Mouse (Mus musculus) spleen, postnatal 0 days (tissue): Measurements from ENCODE around the gene Eras. TPM values are rescaled to one million over a fixed set of nuclear protein-coding genes. Genes with fewer than 3 reads are reported as not detected.

Experiments used
- polyA plus RNA-seq: library from polyadenylated mRNA; unstranded; fragments of >200 nt; fragmentation: Nextera tagmentation; extraction: Ambion mirVana; gene quantifications from 2 replicates; pipeline ENCODE4 v1.2.1, GENCODE M21; 2015

Gene Eras
- not detected in 2 replicates for polyA plus RNA-seq

GRCm38 (mm10) chrX:7928270-7928790 lies at the start of gene Eras:
Gene Eras, minus strand, starts transcription at chrX:7928607.

GRCm38 (mm10) chrX:7977892-7978291 lies 49.5 kb upstream of the Eras start, which contains the start of gene Gata1:
Gene Gata1, minus strand, starts transcription at chrX:7978071.

GRCm38 (mm10) chrX:7947108-7947899 lies 18.9 kb upstream of the Eras start, which contains the start of gene Hdac6:
Gene Hdac6, minus strand, starts transcription at chrX:7947889.

GRCm38 (mm10) chrX:7919601-7920383 lies 8.6 kb downstream of the Eras start, which contains the start of gene Pcsk1n:
Gene Pcsk1n, plus strand, starts transcription at chrX:7919822.

GRCm38 (mm10) chrX:7909242-7909641 lies 19.2 kb downstream of the Eras start, which contains the start of gene Gm10490:
Gene Gm10490, plus strand, starts transcription at chrX:7909542.

GRCm38 (mm10) chrX:7907735-7908134 lies 20.7 kb downstream of the Eras start, which contains the start of gene Gm10491:
Gene Gm10491, minus strand, starts transcription at chrX:7907835.

GRCm38 (mm10) chrX:7898880-7899874 lies 29.2 kb downstream of the Eras start, which contains the start of the genes Pqbp1 and Timm17b:
Gene Pqbp1, minus strand, starts transcription at chrX:7899269.
Gene Timm17b, plus strand, starts transcription at chrX:7899357.

GRCm38 (mm10) chrX:7883841-7884567 lies 44.4 kb downstream of the Eras start, which contains the start of gene Slc35a2:
Gene Slc35a2, plus strand, starts transcription at chrX:7884028.

GRCm38 (mm10) chrX:7878007-7878419 lies 50.4 kb downstream of the Eras start, which contains the start of gene Pim2:
Gene Pim2, plus strand, starts transcription at chrX:7878262.

Other genes with a start within 250 kb of the Eras start
- gene Magix, start 247.4 kb downstream of the Eras start, polyA plus RNA-seq = 0.34 and 0.70 TPM in 2 replicates
- gene Gpkow, start 231.5 kb downstream of the Eras start, polyA plus RNA-seq = 15.6 and 16.1 TPM in 2 replicates
- gene Wdr45, start 214.3 kb downstream of the Eras start, polyA plus RNA-seq = 23.5 and 26.1 TPM in 2 replicates
- gene Gm45208, start 206.4 kb downstream of the Eras start, polyA plus RNA-seq = 0.69 and 0.82 TPM in 2 replicates
- gene Praf2, start 200.2 kb downstream of the Eras start, polyA plus RNA-seq = 7.2 and 7.9 TPM in 2 replicates
- 2.1 and 2.4 TPM in 2 replicates for gene Ccdc120, start 177.7 kb downstream of the Eras start, polyA plus RNA-seq
- gene Tfe3, start 166.0 kb downstream of the Eras start, polyA plus RNA-seq = 14.4 and 18.0 TPM in 2 replicates
- gene Gripap1, start 138.8 kb downstream of the Eras start, polyA plus RNA-seq = 38.5 and 43.6 TPM in 2 replicates
- gene Kcnd1, start 106.3 kb downstream of the Eras start, polyA plus RNA-seq = 0.41 and 0.44 TPM in 2 replicates
- 47.1 and 48.6 TPM in 2 replicates for gene Otud5, start 87.2 kb downstream of the Eras start, polyA plus RNA-seq
- gene Pim2, start 50.3 kb downstream of the Eras start, polyA plus RNA-seq = 4.5 and 6.1 TPM in 2 replicates
- 14.2 and 17.2 TPM in 2 replicates for gene Slc35a2, start 44.6 kb downstream of the Eras start, polyA plus RNA-seq
- 56.8 and 65.6 TPM in 2 replicates for gene Pqbp1, start 29.3 kb downstream of the Eras start, polyA plus RNA-seq
- gene Timm17b, start 29.2 kb downstream of the Eras start, polyA plus RNA-seq = 104 and 105 TPM in 2 replicates
- not detected in 2 replicates for gene Gm10491, start 20.8 kb downstream of the Eras start, polyA plus RNA-seq
- not detected in 2 replicates for gene Gm10490, start 19.1 kb downstream of the Eras start, polyA plus RNA-seq
- 0.10 and 0.12 TPM in 2 replicates for gene Pcsk1n, start 8.8 kb downstream of the Eras start, polyA plus RNA-seq
- gene Hdac6, start 19.3 kb upstream of the Eras start, polyA plus RNA-seq = 4.6 and 5.7 TPM in 2 replicates
- 115 and 131 TPM in 2 replicates for gene Gata1, start 49.5 kb upstream of the Eras start, polyA plus RNA-seq
- not detected in 2 replicates for gene Glod5, start 89.9 kb upstream of the Eras start, polyA plus RNA-seq
- 38.6 and 39.7 TPM in 2 replicates for gene Suv39h1, start 146.2 kb upstream of the Eras start, polyA plus RNA-seq
- 8.9 and 9.7 TPM in 2 replicates for gene Was, start 161.9 kb upstream of the Eras start, polyA plus RNA-seq
- 8.3 and 9.4 TPM in 2 replicates for gene Wdr13, start 204.3 kb upstream of the Eras start, polyA plus RNA-seq
- gene Rbm3, start 217.3 kb upstream of the Eras start, polyA plus RNA-seq = 848 and 905 TPM in 2 replicates
- 4.3 and 4.9 TPM in 2 replicates for gene Tbc1d25, start 247.6 kb upstream of the Eras start, polyA plus RNA-seq